Mouse (Mus musculus) heart, adult 2 months (tissue): ENCODE results near the gene Lin52.

Experiments used
- CTCF ChIP-seq: fragments of 200-600 bp; IDR thresholded peaks from 2 replicates; pipeline ENCODE4 v1.8.1; 2022; ENCODE audit warnings: antibody characterized with exemption, mild to moderate bottlenecking, moderate library complexity
- POLR2A ChIP-seq: fragments of 200-500 bp; IDR thresholded peaks from 2 replicates; pipeline ENCODE4 v1.6.1; 2011; ENCODE audit warnings: mild to moderate bottlenecking, low read depth, low read length, control low read depth; ENCODE audit not compliant: insufficient read depth

GRCm38 (mm10) chr12:84525422-84525821 lies 74.2 kb downstream of the Lin52 start:
- TF ChIP-seq POLR2A (no peak), CTCF (no peak)
